Mouse (Mus musculus) liver, adult 2 months (tissue): ENCODE results near the gene BC016579.

Source experiments
- CTCF ChIP-seq: fragments of 200-500 bp; IDR thresholded peaks from 2 replicates; pipeline ENCODE4 v1.5.1; 2011; ENCODE audit warnings: low read depth, low read length, control low read depth
- POLR2A ChIP-seq: fragments of 200-500 bp; IDR thresholded peaks from 2 replicates; pipeline ENCODE4 v1.6.1; 2011; ENCODE audit warnings: low read length, control low read depth; ENCODE audit not compliant: insufficient read depth; ENCODE audit errors: extremely low read depth

- TF ChIP-seq CTCF, result no peak
- TF ChIP-seq POLR2A, result no peak
Observed at GRCm38 (mm10) chr16:45699301-45699700, 45.4 kb upstream of the BC016579 start.
